Mouse (Mus musculus): ENCODE results near the gene Prkg1. TPM values are rescaled to one million over a fixed set of nuclear protein-coding genes. Genes with fewer than 3 reads are reported as not detected.

Prkg1 gene
- polyA plus RNA-seq, 1 experiment from 2014 or later = 2.5 TPM

DNA sequence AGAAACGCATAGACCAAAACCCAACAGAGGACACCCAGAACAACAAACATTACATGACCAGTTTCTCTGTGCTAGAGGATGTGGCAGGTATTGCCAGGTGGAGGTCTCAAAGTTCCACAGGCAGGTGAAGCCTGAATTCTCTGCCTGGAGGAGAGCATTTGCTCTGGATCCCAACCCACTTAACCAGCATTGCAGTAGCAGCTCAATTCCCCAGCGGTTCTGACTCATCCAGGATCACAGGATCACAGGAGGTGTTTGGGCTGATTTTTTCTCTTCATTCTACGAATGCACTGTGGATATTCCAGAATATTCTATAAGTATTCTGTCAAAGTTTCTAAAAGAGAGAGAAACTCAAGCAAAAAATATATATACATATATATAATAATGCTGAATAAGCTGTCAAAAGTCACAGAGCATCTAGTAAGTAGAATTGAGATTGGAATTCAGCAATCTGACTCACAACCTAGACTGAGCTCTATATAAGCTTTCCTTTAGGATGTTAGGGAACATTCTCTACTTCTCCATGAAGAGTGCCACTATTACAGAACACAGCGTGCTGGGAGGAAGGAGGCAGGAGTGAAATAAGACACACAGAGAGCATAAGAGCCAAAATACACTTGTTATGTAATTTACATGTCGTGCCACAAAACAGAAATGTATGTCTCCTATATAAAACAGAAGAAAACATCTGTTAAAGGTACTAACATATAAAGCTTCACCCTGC, 833.2 kb downstream of the Prkg1 start:
- H3K79me2 ChIP-seq (ENCODE audit: inconsistent target) = no peaks in the 10 kb centered on the region
- H3K36me3 ChIP-seq (ENCODE audit: inconsistent target) = no peaks in the 10 kb centered on the region
- no peak overlapping the region for H3K4me3 ChIP-seq (ENCODE audit: inconsistent target)
- WGBS (ENCODE audit: missing documents) = 91% methylated on average over 5 of the region's 5 CpGs
- H3K27ac ChIP-seq = no peak overlapping the region

DNA sequence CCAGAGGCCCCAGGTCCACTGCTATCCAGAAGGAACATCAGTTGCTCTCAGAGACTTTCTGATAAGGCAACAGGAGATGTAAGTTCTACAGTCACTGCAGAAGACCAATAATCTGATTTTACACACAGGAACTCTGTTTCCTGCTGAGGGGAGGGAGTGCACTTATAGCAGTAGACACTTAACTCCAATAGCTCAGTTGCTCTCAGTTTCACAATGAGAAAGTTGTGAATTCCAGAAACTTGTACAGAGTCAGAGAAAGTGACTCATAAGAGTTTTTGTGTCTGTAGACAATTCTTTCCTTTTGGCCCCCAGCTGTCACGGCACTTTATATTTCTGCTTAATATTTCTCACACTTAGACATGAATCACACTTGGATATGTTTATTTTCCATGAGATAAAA, 840.8 kb downstream of the Prkg1 start:
- no peaks in the 10 kb centered on the region for H3K36me3 ChIP-seq (ENCODE audit: inconsistent target)
- H3K27ac ChIP-seq = no peak overlapping the region
- 67% methylated on average over 1 of the region's 1 CpGs for WGBS (ENCODE audit: missing documents)
- H3K4me3 ChIP-seq (ENCODE audit: inconsistent target) = no peak overlapping the region
- H3K79me2 ChIP-seq (ENCODE audit: inconsistent target) = no peaks in the 10 kb centered on the region

DNA sequence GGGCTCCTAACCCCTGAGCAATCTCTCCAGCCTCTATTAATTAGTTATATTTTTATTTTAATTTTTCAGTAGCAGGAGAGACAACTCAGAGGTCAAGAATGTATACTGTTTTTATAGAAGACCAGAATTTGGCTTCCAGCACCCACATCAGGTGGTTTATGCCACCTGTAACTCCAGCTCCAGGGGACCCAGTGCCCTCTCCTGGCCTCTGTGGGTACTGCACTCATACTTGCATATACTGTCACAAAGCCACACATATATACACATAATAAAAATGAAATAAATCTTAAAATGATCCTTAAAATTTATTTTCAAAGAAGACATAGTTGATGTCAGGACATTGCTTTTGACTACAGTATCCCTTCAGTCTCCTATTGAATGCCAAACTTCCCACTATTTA, 862.5 kb downstream of the Prkg1 start:
- H3K79me2 ChIP-seq (ENCODE audit: inconsistent target) = no peaks in the 10 kb centered on the region
- no peak overlapping the region for H3K4me3 ChIP-seq (ENCODE audit: inconsistent target)

DNA sequence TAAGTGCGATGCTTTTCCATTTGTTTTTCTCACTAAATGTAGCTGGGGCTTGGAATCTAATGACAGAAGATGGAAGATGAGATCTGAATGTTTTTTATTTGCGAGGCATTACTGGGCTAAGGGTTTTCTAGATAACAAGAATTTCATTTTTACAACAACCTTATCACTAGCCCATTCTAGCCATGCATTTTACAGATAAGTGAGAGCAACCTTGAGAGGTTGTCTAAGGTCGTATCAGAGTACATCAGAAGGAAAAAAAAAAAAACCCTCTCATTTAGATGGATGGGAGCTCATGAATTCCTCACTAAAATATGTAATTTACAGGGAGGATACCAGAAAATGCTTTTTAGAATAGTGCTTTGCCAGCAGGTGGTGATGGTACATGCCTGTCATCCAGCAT, 863.8 kb downstream of the Prkg1 start:
- Histone ChIP-seq H3K36me3 (ENCODE audit: inconsistent target) (no peaks in the 10 kb centered on the region), H3K4me3 (ENCODE audit: inconsistent target) (no peak overlapping the region), H3K79me2 (ENCODE audit: inconsistent target) (no peaks in the 10 kb centered on the region), H3K27ac (no peak overlapping the region)
- WGBS (ENCODE audit: missing documents) = 91% methylated on average over 3 of the region's 3 CpGs

More for the DNA sequence above, 862.5 kb downstream of the Prkg1 start:
- Histone ChIP-seq H3K27ac (no peak overlapping the region), H3K36me3 (ENCODE audit: inconsistent target) (no peaks in the 10 kb centered on the region)

- Histone ChIP-seq H3K36me3 (ENCODE audit: inconsistent target) (no peaks in the 10 kb centered on the region), H3K79me2 (ENCODE audit: inconsistent target) (no peaks in the 10 kb centered on the region), H3K4me3 (ENCODE audit: inconsistent target) (no peak overlapping the region), H3K27ac (no peak overlapping the region)
- WGBS (ENCODE audit: missing documents) = 83% methylated on average over 2 of the region's 2 CpGs
These were observed 874.5 kb downstream of the Prkg1 start for GRCm38 (mm10) chr19:30890377-30890776.

DNA sequence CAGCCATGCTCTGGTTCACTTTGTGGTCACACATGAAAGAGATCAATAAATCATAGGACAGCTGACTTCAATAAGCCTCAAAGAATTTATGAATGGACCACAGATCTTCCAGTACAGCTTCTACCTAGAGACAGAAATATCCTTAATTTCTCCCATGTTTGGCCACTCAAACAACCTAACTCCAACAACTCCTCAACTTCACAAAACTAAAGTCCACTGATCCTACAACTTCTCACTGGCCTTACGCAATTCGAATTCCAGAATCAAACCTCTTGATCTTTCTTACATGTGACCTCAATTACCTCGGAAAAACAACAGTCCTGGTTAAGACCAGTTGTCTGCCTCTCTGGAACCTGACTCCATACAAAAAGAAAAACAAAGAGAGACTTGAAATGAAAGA, 875.0 kb downstream of the Prkg1 start:
- no peak overlapping the region for H3K4me3 ChIP-seq (ENCODE audit: inconsistent target)
- 95% methylated on average over 3 of the region's 3 CpGs for WGBS (ENCODE audit: missing documents)
- H3K36me3 ChIP-seq (ENCODE audit: inconsistent target) = no peaks in the 10 kb centered on the region

DNA sequence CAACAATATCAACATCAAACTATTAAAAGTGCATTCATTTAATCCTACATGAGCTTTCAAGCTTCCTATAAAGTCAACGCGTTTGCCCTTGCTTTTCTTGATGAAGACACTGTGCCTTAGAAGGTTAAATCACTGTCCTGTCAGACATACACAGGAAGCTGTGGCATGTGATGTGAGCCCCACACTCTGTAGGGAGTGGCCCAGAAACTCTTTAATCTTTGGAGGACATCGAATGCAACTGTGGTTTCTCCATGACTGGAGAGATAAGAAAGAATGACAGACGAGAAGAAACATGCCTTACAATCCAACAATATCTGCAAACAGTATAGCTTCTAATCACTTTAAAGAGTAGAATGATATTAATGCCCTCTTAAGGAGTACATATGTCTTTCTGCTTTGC, 903.4 kb downstream of the Prkg1 start:
- 31% methylated on average over 4 of the region's 4 CpGs for WGBS (ENCODE audit: missing documents)
- no peak overlapping the region for H3K27ac ChIP-seq
- no peaks in the 10 kb centered on the region for H3K36me3 ChIP-seq (ENCODE audit: inconsistent target)
- no peaks in the 10 kb centered on the region for H3K79me2 ChIP-seq (ENCODE audit: inconsistent target)
- no peak overlapping the region for H3K4me3 ChIP-seq (ENCODE audit: inconsistent target)

More for the DNA sequence above, 875.0 kb downstream of the Prkg1 start:
- H3K27ac ChIP-seq = no peak overlapping the region
- H3K79me2 ChIP-seq (ENCODE audit: inconsistent target) = no peaks in the 10 kb centered on the region

- WGBS (ENCODE audit: missing documents) = 82% methylated on average over 4 of the region's 4 CpGs
- Histone ChIP-seq H3K36me3 (ENCODE audit: inconsistent target) (no peaks in the 10 kb centered on the region), H3K4me3 (ENCODE audit: inconsistent target) (no peak overlapping the region), H3K27ac (no peak overlapping the region), H3K79me2 (ENCODE audit: inconsistent target) (no peaks in the 10 kb centered on the region)
These were observed 913.8 kb downstream of the Prkg1 start for GRCm38 (mm10) chr19:30851023-30851422.

DNA sequence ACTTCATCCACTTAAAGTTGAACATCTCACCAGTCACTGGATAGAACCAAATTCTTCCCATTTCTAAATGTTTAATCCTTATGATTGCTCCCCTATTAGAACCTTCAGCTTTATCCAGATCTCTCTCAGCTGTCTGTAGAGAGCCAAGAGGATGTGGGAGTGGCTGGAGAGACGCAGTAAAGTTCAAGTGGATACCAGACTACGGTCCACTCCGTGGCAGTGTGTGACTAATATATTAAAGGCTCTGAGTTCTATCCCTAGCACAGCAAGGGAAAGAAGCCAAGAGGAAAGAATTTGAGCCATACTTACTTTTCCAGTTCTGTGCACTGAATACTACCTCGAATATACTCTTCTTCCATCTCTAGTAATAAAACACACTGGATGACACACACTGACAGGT, 919.9 kb downstream of the Prkg1 start:
- 66% methylated on average over 4 of the region's 4 CpGs for WGBS (ENCODE audit: missing documents)
- Histone ChIP-seq H3K27ac (no peak overlapping the region), H3K36me3 (ENCODE audit: inconsistent target) (no peaks in the 10 kb centered on the region), H3K79me2 (ENCODE audit: inconsistent target) (no peaks in the 10 kb centered on the region), H3K4me3 (ENCODE audit: inconsistent target) (no peak overlapping the region)

DNA sequence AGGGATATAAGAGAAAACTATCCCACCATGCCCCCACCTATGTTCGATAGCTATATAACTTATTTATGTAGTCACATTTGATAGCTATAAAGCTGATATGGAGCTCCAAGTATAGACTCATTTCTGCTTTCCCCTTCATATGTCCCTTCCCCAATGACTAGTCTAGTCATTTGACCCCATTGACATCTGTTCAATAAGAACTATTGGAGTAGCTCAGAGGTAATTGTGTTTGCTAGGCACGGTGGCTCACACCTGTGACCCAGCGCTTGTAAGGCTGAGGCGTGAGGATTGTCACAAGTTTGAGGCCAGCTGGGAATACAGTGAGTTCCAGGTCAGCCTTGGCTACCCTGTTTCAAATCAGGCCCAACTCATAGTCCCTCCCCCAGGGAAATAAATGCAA, 921.2 kb downstream of the Prkg1 start:
- no peaks in the 10 kb centered on the region for H3K79me2 ChIP-seq (ENCODE audit: inconsistent target)
- no peak overlapping the region for H3K4me3 ChIP-seq (ENCODE audit: inconsistent target)
- no peak overlapping the region for H3K27ac ChIP-seq
- no peaks in the 10 kb centered on the region for H3K36me3 ChIP-seq (ENCODE audit: inconsistent target)
- 74% methylated on average over 4 of the region's 4 CpGs for WGBS (ENCODE audit: missing documents)

GRCm38 (mm10) chr19:30843052-30843564, 921.7 kb downstream of the Prkg1 start:
- Histone ChIP-seq H3K27ac (no peak overlapping the region), H3K36me3 (ENCODE audit: inconsistent target) (no peaks in the 10 kb centered on the region), H3K4me3 (ENCODE audit: inconsistent target) (no peak overlapping the region), H3K79me2 (ENCODE audit: inconsistent target) (no peaks in the 10 kb centered on the region)
- 2% methylated on average over 4 of the region's 4 CpGs for WGBS (ENCODE audit: missing documents)

DNA sequence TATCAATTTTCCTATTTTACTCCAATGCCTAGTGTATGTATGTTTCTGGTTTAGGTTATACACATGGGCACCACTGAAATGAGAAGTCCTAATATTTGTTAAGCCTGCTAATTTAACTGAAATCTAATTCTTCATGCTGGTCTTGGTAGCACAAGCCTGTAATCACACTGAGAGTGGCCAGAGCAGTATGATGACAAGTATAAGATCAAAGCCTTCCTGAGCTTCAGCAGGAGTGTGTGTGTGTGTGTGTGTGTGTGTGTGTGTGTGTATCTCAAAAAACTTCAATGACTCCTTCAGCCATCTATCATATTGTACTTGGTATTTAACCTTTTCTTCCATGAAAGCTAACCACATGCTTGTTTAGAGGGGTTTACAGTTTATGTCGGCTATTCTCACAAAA, 922.2 kb downstream of the Prkg1 start:
- no peak overlapping the region for H3K27ac ChIP-seq
- H3K4me3 ChIP-seq (ENCODE audit: inconsistent target) = no peak overlapping the region
- H3K79me2 ChIP-seq (ENCODE audit: inconsistent target) = no peaks in the 10 kb centered on the region
- no peaks in the 10 kb centered on the region for H3K36me3 ChIP-seq (ENCODE audit: inconsistent target)
- WGBS (ENCODE audit: missing documents) = 69% methylated on average over 1 of the region's 1 CpGs

GRCm38 (mm10) chr19:30833045-30833651, 931.7 kb downstream of the Prkg1 start:
- Histone ChIP-seq H3K79me2 (ENCODE audit: inconsistent target) (no peaks in the 10 kb centered on the region), H3K27ac (no peak overlapping the region), H3K4me3 (ENCODE audit: inconsistent target) (no peak overlapping the region), H3K36me3 (ENCODE audit: inconsistent target) (no peaks in the 10 kb centered on the region)
- WGBS (ENCODE audit: missing documents) = 88% methylated on average over 1 of the region's 1 CpGs

- Histone ChIP-seq H3K79me2 (ENCODE audit: inconsistent target) (no peaks in the 10 kb centered on the region), H3K36me3 (ENCODE audit: inconsistent target) (no peaks in the 10 kb centered on the region), H3K4me3 (ENCODE audit: inconsistent target) (no peak overlapping the region), H3K27ac (no peak overlapping the region)
- 63% methylated on average over 7 of the region's 7 CpGs for WGBS (ENCODE audit: missing documents)
These were observed 935.5 kb downstream of the Prkg1 start for GRCm38 (mm10) chr19:30829231-30829775.

DNA sequence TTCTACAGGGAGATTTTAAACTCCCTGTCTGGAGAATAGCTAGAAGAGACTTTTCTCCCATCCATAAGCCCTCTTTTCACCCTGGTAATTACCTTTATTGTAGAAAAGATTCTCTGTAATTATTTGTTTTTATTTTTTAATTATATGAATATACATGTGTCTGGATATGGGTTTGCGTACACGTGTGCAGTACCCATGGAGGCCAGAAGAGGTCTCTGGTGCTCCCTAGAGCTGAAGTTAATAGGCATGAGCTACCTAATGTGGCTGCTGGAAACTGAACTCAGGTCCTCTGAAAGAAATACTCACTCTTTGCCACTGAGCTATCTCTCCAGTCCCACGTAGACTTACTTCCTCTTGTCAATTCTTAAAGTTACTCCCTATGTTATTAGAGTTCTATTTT, 937.0 kb downstream of the Prkg1 start:
- 73% methylated on average over 1 of the region's 3 CpGs for WGBS (ENCODE audit: missing documents)

More for the DNA sequence above, 937.0 kb downstream of the Prkg1 start:
- no peak overlapping the region for H3K27ac ChIP-seq
- H3K79me2 ChIP-seq (ENCODE audit: inconsistent target) = no peaks in the 10 kb centered on the region
- no peaks in the 10 kb centered on the region for H3K36me3 ChIP-seq (ENCODE audit: inconsistent target)
- no peak overlapping the region for H3K4me3 ChIP-seq (ENCODE audit: inconsistent target)
